Mouse (Mus musculus) B cell, adult 2 months (primary cell): Measurements from ENCODE around the gene Smarca2.
"Not testable (repeated sequence)": the region's sequence is repeated elsewhere in the genome, so short reads cannot be mapped to it uniquely, and the experiment has no call there.

ENCODE experiments used
- DNase-seq, 2 experiments: peaks; one replicate each; pipeline ENCODE4 v3.0.0; 2022

The Smarca2 gene

GRCm38 (mm10) chr19:26617287-26617686, 12.4 kb downstream of the Smarca2 start:
- no peak for DNase-seq

- no peak for DNase-seq
Measured at GRCm38 (mm10) chr19:26630712-26631235, 25.9 kb downstream of the Smarca2 start.

DNA sequence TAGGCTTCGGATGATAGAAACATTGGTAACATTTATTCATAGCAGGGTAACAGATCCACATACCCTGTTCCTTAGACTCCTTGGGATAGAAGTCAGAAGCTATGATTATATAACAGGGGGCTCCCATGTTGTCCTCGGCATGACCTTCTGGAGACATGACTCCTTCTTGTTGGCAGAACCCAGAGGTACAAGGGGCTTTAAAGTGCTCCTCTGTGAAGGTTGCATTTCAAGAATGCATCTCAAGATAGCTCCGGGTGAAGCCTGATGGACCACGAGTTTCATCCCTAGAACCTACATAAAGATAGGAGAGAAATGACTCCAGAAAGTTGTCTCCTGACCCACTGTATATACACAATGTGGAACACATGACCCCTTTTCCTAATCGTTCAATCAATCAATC, 27.4 kb downstream of the Smarca2 start:
- no peak for DNase-seq

- no peak for DNase-seq
Measured at GRCm38 (mm10) chr19:26640556-26640955, 35.7 kb downstream of the Smarca2 start.

- DNase-seq = no peak
Measured at GRCm38 (mm10) chr19:26641269-26641668, 36.4 kb downstream of the Smarca2 start.

DNA sequence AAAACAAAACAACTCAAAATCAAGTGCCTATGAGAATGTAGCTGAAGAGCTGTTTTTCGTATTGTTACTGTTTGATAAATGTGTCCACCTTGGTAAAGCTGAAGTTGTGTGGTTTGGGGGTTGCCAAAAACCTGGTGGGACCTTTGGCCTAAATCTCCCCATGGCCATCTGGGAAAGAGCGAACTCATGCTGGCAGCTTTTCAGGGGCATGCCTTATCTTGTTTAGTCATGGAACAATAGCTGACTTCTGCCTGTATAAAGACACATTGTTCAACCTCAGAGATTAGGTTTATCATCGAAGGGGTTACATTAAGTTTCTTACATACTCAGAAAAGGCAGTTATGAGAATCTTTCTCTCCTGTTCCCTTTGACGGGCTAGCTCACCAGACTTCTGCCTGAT, 38.2 kb downstream of the Smarca2 start:
- DNase-seq = no peak

DNA sequence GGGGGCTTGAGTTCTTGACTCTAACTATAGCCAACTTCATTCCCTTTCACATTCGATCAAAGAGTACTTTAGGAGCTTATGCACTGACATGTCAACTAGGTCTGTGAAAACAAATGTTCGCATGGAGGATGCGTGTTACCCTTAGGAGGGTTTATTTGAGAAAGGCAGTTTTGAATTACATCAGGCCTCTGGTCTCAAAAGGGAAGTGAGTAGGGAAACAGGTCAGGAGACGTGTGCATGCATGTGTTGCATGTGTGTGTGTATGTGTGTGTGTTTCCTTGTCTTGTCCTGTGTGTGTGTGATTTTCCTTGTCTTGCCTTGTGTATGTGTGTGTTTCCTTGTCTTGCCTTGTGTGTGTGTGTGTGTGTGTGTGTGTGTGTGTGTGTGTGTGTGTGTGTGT, 39.1 kb downstream of the Smarca2 start:
- DNase-seq = peak in 1 of 2 experiments; percentile 12

- DNase-seq = no peak
Measured at GRCm38 (mm10) chr19:26645016-26645415, 40.2 kb downstream of the Smarca2 start.

GRCm38 (mm10) chr19:26646128-26646527, 41.3 kb downstream of the Smarca2 start:
- peak; percentile 61 to 63 for DNase-seq

DNA sequence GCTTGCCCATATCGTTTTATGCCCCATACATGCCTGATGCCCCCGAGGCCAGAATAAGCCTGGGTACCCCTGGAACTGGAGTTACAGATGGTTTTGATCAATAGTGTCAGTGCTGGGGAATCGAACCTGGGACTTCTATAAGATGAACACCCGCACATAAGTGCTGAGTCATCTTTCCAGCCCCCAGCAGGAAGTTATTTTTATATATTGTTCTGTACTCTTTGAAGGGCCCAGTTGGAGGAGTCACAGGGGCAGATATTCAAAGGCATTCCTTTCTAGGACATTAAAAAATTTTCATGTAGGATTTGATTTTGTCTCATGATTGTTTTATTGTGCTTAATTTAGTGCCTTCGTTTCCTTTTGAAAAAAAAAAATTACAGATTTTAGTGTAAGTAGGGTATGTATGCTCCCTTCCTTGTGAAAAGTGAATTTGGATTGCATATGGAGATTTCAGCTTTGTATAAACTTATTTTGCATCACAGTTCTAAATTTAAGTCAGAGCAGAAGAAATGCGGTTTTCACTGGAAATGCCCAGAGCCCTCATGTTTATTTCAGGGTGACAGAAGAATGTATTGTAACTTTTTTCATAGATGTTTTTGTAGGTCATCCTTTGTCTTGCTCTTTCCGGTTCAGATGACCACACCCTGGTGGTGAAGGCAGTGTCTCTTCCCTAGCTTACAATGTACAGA, 45.9 kb downstream of the Smarca2 start:
- DNase-seq = no peak

GRCm38 (mm10) chr19:26658324-26658723, 53.5 kb downstream of the Smarca2 start:
- DNase-seq = no peak

DNA sequence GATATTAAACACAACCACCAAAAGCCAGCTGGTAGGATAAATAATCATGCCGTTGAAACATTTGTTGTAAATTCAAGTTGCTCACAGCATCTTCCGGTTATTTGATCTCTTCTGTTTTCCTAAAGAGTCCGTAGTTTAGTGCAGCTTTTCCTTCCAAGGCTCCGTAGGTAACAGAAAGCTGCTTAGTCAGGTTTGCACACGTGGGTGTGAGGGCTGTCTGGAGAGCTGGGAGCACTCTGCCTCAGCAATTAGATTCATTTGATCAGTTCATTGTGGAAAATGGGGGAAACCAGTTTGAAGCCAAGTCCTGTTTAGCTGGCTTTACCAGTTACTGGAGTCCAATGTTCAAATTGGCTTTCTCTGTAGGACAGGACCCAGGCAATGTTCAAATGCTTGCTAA, 55.1 kb downstream of the Smarca2 start:
- DNase-seq = no peak

DNA sequence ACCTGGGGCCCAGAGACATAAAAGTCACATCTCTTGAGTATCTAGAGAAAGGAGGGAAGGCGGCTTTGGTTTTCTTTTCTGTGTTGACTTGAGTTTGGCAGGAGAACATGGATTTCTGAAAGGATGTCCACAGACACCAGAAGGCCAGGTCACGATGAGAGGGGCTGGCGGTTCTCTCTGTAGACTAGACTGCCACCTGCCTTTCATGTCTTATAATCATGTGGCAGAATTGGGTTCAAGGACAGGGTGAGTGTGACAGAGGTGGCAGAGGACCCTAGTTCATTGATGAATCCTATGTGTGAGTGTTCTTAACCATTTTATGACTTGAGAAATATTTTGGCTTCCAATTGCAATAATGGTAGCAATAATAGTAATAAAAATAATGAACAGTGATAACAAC, 56.3 kb downstream of the Smarca2 start:
- no peak for DNase-seq

DNA sequence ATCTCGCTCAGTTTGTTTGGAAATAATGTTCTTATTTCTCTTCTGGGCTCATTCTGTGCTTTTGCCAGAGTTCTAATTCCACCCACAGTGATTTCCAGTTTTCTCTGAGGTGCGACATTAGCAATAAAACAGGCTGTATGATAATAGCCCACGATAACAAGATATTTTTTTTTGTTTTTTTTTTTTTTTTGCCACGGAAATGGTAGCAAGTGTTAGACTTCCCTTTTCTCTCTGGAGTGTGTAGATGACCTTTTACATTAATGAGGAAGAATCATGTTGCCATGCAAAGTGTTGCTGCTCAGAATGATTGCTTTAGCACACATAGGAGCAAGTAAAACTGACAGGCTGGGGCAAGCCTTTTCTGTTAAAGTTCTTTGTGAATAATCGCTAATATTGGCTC, 61.5 kb downstream of the Smarca2 start:
- DNase-seq = no peak

DNA sequence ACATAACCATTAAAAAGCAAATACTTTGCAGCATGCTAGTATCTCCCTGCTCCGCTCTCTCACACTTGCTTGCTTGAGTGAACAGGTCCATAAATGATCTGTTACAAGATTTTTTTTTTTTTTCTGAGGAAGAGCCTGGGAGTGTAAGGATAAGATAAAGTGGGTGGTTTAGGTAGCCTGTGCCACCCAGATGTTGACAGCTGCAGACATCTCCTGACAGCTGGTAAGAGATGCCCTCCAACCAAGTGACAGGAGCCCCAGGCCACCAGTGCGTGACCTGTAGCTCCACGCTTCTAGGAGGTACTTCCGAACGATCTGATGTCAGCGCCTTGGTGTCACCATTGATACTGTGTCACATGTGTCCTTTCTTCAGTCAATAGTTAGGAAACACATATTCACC, 65.2 kb downstream of the Smarca2 start:
- DNase-seq = no peak

DNA sequence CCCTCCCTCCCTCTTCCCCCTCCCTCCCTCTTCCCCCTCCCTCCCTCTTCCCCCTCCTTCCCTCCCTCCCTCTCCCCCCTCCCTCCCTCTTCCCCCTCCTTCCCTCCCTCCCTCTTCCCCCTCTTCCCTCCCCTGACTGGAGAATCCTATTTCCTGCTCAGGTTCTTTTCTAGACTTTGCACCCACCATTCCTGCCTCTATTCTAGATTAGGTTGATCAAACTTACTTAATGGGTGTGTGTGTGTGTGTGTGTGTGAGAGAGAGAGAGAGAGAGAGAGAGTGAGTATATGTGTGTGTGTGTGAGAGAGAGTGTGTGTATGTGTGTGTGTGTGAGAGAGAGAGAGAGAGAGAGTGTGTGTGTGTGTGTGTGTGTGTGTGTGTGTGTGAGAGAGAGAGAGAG, 66.6 kb downstream of the Smarca2 start:
- DNase-seq = not testable (repeated sequence)

GRCm38 (mm10) chr19:26675917-26676316, 71.1 kb downstream of the Smarca2 start:
- DNase-seq = no peak

DNA sequence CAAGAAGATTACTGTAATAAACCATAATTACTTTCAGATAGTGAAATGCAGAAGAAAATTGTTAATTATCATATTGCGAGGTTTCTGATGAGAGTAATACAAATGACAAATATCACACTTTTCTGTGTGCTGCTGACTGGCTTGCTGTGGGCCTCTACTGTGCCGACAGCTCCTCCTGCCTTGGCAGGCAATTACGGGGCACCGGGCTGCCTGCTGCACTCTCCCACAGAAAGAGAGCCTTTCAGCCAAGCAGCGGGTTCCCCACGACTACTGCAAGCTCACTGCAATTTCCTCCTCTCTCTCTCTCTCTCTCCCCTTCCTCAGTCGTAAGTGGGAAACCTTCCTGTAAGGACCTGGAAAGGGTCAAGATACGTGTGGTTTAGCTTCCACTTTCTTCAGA, 73.7 kb downstream of the Smarca2 start:
- DNase-seq = no peak

DNA sequence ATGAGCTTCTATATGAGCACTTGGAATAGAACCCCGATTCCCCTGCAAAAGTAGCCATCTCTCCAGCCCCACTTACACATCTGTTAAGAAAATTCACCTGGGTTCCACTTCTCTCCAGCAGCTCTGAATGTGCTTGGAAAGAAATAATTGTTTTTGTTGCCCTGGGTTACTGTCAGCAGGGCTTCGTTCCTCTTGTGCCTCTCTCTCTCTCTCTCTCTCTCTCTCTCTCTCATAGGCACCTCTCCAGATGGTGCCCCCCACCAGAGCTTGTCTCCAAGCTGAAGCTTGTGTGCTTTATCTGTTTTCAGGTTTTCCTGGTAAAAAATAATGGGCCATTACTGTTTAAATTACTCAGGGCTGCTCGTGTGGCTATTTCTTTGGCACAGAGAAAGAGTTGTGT, 74.8 kb downstream of the Smarca2 start:
- DNase-seq = no peak

DNA sequence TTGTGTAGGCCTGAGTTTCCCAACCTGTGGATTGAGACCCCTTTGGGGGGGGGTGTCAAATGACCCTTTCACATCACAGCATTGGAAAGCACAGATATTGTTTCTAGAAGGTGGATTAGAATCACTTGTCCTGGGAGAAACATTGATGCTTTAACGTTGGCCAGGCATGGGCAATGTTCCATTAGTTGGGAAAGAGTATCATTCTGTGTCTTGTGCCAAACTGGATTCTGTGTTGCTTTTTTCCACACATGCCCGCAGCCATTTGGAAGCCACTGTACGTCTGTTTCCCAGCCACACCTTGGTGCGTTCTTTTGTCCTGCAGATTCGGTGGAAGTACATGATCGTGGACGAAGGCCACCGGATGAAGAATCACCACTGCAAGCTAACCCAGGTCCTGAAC, 76.7 kb downstream of the Smarca2 start:
- no peak for DNase-seq

DNA sequence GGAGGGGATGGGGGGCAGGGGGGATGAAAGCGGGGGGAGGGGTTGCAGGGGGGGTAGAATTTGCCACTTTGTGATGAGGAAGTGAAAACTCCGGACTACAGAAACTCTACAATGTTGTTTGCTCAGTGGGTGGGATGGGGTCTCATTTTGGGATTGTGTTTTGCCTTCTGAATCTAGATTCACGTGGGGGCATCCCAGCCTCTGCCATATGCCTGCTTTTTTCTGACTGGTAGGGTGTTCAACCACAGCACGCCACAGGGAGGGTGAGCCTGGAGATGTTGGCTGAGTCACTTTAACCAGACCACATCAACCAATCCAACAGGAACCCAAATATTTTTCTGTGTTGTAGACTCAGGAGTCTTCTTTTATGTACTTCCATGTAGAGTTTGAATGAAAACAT, 77.3 kb downstream of the Smarca2 start:
- no peak for DNase-seq

DNA sequence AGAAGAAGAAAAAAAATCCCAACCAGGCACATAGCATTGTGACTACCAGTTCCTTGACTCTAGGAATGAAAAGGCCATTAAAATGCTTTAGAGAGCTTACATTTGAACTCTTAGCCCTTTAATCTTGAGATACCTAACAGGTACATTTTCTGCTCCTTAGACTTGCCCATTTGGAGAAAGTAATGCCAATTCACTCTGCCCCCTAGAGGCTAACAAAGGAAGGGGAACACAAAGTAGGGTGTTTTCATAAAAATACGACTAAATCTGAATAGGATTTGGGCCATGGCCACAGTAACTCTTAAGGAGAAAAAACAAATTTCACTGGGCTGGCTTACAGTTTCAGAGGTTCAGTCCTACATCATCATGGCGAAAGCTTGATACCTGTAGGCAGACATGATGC, 77.9 kb downstream of the Smarca2 start:
- DNase-seq = peak; percentile 9 to 25

- no peak for DNase-seq
Measured at GRCm38 (mm10) chr19:26683731-26684130, 78.9 kb downstream of the Smarca2 start.

GRCm38 (mm10) chr19:26690516-26690915, 85.7 kb downstream of the Smarca2 start:
- DNase-seq = no peak

- no peak for DNase-seq
Measured at GRCm38 (mm10) chr19:26697107-26697506, 92.3 kb downstream of the Smarca2 start.
